Mouse (Mus musculus) ovary, adult 18-20 months (tissue): Measurements from ENCODE around the gene Kcnj10.

Experiments
- DNase-seq: peaks from one replicate; pipeline ENCODE4 v3.0.0; 2022; ENCODE audit warnings: low spot score, mixed read lengths

The Kcnj10 gene

DNA sequence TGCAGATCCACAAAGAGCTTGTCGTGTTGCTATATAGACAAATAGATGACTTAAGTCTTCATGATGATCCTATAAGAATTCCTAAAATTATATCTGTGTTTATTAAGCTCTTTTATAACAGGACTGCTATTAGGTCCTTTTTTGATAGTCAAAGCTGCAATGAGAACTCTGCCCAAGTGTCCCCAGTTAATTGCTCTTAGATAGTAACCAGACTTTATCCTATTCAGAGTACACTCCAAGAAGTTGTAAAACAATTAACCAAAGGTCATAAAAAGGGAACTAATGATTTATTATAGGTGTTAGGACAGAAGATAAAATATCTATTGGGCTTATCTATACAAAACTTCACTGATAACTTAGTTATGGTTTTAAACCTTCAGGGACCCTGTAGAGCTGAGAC is 41.1 kb downstream of the Kcnj10 start:
- no peak for DNase-seq

DNA sequence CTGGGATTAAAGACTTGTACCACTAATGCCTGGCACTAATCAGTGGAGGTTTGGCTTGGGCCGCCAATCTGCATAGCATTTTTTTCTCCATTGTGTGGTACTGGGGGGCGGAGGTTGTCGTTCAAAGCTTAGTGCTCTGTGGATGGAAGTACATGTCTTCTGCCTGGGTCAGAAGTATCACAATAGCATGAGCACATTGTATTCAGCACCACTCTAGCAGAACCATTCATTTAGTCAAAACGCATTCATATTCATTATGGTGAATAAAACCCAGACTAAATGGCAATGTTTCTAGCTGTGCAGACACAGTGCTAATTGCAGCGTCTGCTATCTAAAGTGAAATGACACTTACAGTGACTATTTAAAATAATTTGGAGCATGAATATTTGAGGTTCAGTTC is 46.2 kb downstream of the Kcnj10 start:
- DNase-seq = no peak

DNA sequence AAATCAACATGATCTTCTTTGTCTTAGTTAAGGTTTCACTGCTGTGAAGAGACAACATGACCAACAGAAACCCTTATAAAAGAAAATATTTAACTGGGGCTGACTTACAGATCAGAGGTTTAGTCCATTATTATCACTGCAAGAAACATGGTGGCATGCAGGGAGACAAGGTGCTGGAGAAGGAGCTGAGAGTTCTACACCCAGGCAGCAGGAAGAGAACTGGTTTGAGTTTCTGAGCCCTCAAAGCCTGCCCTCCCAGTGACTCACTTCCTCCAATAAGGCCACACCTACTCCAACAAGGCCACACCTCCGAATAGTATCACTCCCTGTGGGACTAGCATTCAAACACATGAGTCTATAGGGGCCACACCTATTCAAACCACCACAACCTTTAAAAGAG is 49.8 kb downstream of the Kcnj10 start:
- no peak for DNase-seq

DNA sequence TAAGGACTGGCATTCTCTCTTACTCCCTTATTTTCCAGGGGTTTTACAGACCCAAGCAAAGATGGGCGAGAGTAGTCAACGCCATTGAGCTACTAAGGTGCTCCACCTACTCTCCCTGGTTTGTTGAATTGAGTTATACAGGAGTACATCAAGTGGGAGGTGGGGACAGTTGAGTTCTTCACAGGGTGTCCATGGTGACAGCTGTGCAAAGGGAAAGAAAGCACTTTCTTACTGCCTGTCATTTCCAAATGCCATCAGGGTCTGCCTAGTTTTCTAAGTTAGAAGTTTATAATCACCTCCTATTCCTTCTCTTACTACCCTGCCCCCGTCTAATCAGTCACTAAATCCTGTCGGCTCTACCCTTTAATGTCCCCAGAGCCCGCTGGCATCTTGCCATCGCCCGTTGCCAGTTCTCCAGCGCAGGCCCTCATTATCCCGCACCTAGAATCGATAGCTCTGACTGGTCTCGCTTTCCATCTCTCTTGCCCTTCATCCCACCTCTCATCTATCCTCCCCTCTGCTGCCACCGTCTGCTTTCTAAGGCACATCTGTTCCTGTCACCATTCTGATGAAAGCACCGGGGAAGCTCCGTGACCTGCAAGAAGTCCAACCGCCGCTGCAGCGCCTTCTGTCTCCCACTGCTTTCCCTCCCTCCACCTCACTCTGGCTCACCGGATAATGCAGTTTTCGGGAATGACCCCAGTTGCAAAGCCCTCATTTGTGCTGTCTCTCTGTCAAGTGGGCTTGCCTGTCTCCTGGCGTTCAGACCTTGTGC is 51.0 kb downstream of the Kcnj10 start:
- DNase-seq = no peak

DNA sequence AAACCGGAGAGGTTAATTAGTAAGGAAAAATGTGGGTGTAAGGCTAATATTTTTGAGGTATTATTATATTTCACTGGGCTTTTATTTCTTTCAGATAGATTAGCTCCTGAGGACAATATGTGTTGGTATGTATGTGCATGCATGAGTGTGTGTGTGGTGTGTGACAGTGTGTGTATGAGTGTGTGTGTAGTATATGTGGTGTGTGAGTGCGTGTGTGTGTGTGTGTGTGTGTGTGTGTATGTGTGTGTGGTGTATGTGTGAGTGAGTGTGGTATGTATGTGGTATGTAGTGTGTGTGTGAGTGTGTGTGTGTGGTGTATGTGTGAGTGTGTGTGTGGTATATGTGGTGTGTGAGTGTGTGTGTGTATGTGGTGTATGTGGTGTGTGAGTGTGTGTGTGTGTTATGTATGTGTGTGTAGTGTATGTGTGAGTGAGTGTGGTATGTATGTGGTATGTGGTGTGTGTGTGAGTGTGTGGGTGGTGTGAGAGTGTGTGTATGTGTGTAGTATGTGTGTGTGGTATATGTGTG is 51.7 kb downstream of the Kcnj10 start:
- DNase-seq = no peak

DNA sequence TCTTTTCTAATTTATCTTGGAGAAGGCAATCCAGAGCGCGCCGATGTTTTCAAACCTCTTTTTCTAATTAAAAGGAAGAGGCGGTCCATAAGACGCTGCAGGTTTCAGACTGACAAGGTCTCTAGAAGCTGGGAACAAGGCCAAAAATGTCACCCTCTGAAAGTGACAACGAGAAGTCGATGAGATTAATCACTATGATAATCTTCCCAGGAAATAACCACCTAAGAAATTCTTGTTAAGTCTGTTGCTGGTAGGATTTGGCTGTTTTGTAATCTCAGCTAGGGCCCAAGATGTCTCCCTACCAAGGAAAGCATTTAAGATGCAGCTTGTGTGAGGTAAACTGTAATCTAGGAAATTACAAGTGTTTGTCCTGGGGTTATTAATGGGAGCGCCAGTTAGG is 52.7 kb downstream of the Kcnj10 start:
- DNase-seq = no peak

DNA sequence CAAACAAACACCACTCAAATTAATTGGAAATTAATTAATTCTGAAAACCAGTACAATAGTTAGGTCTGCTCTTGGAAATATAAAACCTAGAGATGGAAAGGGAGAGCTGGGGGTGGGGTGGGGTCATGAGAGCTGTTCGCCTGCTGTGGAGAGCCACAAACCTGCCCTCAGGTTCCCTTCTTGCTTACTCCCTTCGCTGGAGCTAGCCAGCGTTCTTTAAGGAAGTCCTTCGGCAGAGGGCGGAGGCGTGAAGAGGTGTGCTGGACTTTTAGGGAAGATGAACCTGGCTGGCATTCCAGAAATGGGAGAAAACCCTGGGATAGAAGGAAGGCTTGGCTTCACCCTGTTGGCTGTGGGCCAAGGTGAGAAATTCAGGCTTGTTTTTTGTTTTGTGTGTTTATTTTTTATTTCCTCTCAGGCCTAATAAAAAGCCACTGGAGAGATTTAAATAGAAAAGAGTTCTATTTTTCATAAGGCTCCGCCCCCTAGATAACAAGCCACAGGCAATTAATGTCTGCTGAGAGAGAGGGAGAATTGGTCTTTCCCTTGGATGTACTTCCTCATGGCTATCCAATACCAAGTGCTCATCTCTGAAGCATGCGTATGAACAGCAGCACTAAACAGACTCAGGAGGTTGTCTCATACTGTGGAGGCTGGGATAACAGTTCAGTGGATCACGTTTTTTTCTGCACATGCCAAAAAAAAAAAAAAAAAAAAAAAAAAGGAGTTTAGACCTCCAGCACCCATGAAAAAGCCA is 56.2 kb downstream of the Kcnj10 start:
- no peak for DNase-seq

DNA sequence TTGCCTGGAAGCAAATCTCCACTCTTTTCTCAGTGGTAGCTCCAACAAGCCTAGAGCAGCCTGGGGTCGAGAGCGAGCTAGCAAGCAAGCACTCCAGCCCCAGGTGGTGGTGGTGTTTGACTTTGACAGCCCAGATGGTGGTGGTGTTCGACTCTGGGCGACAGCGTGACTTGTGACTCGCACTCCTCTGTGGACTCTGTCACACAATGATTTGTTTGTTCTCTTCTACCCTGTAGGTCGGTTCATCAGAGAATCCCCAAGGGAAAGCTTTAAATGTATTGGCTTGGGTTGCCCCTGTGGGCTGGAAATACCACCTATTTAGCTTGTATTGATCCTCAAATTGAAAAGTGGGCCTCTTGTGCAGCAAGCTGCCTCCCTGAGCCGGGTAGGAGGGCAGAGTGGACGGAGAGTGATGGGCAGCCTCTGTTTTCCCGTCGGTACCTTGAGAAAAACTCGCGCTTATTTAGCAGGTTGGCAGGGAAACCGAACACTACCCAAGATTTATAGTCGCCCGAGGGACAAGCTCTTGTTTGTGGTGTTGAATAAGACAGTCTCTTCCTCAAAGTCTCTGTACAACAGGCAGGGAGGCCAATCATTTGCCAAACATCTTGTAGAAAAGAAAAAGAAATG is 65.2 kb downstream of the Kcnj10 start:
- no peak for DNase-seq

DNA sequence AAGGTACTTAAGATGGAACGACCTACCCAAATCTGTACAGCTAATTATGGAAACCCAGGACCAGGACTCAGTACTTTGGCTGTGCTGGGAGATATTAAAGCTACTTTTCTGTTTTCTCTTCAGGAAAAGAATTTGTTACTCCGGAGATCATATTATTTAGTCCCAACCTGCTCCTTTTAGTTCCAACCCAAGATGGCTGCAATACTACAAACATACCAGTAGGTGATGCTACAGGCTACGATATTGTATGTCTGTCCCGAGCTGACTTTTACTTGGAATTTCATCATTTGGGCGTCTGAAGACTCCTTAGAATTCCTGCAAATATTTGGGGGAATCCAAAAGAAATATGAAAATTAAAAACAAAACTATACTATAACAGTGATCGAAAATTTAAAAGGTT is 68.0 kb downstream of the Kcnj10 start:
- DNase-seq = no peak

DNA sequence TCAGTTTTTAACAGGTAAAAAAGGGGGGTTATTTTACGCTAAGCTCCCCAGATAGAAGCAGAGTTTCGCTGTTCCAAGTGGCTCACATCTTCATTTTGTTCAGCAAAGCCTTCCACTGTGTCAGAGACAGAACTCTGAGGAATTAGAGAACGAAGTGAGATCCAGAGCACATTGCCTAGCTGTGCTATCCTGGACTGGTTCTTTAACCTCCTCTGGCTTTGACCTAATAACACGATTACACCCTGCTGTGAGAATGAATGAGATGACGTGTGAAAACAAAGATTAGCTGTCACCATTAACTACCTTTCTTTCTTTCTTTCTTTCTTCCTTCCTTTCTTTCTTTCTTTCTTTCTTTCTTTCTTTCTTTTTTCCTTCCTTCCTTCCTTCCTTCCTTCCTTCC is 68.4 kb downstream of the Kcnj10 start:
- no peak for DNase-seq

DNA sequence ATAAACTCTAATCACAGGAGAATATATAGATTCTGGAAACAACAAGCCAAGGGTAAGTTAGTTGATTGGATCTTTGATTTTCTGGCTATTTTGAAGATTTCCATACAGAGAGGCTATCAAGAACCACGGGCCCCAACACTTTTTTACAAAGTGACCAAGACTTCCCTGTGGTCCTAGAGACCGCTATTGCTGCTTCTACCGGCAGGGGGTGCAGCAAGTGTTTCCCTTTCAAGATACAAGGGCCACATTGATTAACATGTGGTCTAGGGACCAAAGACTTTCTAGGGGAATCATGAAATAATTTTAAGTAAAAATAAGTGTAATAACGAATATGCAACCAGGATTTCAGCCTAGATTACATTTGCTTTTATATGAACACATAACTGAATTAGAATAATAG is 69.8 kb downstream of the Kcnj10 start:
- no peak for DNase-seq

DNA sequence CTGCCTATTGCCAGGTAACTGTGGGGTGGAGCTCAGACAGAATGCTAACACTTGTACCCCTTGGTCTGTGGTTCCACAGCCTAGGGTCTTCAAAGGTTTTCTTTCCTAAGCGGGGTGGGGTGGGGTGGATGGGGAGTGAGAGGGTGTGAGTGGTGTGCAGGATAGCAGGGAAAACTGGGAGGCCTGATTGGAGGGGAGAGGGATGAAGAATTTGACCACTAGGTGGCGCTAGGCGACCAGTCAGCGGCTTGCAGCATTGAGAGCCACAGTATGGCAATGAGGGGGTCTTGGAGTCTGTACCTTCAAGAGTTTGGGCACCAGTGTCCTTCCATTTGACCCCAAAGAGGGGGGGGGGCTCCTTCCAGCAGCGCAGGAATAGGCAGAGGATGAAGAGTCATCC is 71.2 kb downstream of the Kcnj10 start:
- peak; percentile 17 for DNase-seq

DNA sequence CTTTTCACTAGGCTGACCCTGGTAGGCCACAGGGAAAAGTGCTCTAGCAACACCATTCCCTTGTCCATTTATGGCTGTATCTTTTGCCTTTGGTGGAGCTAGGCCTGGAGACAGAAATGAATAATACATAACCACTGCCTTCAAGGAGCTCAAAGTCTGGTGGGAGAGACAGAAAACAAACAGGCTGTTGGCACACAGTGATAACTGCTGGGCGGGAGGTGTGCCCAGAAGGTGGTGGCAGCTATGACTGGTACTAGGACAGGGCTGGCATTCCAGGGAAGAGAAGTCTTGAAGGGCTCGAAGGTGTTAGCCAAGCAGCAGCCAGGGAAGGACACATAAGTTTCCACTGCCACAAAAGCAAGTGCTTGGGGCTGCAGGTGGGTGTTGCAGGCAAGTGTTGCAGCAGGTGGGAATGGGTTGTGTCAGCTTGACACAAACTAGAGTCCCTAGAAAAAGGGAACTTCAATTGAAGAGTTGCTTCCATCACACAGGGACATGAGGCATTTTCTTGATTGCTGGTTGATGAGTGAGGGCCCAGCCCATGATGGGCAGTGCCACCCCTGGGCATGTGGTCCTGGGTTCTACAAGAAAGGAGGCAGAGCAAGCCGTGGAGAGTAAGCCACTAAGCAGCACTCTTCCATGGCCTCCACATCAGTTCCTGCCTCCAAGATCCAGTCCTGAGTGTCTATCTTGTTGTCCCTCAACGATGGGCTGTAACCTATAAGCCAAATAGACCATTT is 72.7 kb downstream of the Kcnj10 start:
- DNase-seq = no peak

DNA sequence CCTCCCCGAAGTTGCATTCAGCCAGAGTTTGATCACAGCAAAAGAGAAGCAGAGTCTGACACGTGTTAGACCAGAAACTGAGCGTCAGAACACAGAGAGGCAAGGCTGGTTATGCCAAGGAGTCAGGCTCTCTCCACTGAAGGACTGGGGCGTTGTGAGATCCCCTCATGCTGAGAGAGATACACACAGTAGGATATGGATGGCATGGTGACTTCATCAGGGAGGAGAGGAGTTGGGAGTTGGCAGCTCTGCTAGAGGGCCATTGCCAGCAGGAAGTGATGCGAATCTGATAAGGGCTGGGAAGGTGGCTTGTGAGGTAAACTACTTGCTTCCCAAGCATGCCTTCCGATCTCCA is 73.2 kb downstream of the Kcnj10 start:
- DNase-seq = no peak

DNA sequence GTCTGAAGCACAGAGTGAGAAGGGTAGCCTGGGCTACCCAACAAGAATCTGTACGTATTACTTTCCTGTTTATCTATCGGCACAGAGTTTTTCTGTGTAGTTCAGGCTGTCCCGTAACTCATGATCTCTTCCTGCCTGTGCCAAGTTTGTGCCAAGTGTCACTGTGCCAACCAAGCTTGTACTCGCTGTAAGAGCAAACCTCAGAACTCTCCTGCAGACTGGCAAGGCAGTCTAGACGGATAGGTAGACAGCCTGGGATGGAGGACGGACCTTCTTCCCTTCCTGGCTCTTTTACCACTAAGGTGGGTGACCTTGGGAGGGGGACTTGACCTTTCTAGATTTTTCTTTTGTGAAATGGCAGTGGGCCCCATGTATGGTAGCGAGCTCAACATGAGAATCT is 74.1 kb downstream of the Kcnj10 start:
- DNase-seq = no peak

DNA sequence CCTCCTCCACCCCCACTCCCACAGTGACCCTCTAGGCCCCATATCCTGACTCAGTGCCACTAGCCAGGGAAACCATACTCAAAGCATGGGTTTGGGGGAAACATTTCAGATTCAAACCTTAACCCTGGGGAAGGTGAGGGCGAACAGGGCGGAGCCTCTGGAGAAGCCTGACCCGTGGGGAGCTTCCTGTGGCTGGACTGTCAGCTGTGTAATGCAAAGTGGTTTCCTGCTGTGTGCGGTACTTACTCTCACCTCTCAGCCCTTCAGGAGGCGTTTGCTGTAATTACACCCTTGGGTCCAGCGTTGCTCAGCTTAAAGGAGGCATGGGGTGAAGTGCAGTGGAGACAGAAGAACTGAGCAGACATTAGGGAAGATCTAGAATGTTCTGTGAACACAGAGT is 77.2 kb downstream of the Kcnj10 start:
- DNase-seq = no peak

DNA sequence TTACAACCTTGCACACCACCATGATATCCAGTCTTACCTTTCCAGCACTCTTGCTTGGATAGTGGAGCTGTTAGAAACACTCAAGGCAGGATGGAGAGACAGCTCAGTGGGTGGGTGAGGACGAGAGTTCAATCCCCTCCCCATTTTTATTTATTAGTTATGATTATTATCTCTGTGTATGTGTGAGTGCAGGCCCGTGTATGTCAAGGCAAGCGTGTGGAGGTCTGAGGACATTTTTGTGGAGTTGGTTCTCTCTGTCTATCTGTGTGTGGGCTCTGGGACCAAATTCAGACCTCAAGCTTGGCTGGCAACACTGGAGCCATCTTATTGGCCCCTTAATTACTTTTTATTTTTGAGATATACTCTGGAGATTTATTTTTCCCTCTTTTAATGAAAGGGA is 77.6 kb downstream of the Kcnj10 start:
- DNase-seq = no peak

DNA sequence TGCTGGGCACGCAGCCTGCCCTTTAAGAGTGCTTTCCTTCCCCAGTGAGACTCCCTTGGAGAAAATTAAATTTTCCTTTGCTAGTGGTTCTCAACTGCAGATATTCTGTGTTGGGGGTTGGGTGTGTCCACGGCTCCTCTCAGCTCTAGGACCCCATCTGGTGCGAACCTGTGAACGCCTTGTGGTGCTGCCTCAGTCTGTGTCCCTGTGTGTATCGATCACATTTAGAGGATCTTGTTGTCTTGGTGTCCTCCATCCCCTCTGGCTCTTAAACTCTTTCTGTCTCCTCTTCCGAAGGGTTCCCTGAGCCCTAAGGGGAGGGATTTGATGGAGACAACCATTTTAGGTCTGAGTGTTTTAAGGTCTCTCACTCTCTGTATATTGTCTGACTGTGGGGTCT is 79.2 kb downstream of the Kcnj10 start:
- no peak for DNase-seq

DNA sequence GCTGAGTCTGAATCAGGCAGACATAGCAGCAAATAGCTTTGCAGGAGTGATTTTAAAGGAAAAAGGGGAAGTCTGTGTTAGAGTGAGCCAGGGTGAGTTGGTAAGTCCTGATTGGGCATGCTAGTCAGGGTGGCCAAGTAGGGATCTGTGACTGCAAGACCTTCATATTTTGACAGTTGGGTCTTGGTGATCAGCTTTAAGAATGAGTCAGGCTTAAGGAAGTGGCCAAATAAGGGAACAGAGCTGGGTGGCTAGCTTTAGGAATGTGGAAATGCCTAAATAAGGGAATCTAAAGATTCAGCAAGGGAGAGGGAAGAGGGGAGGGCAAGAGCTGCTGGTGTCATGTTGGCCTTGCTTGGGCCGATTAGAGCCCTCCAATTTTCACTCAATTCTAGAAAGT is 82.4 kb downstream of the Kcnj10 start:
- no peak for DNase-seq
